Mouse (Mus musculus): ENCODE results near the gene Kcnj16.

The Kcnj16 gene

GRCm38 (mm10) chr11:110967762-110968135, at the start of gene Kcnj16:
Gene Kcnj16 (plus strand): TSS chr11:110968033.
- DNase-seq (ENCODE audit: low spot score): no peak

DNA sequence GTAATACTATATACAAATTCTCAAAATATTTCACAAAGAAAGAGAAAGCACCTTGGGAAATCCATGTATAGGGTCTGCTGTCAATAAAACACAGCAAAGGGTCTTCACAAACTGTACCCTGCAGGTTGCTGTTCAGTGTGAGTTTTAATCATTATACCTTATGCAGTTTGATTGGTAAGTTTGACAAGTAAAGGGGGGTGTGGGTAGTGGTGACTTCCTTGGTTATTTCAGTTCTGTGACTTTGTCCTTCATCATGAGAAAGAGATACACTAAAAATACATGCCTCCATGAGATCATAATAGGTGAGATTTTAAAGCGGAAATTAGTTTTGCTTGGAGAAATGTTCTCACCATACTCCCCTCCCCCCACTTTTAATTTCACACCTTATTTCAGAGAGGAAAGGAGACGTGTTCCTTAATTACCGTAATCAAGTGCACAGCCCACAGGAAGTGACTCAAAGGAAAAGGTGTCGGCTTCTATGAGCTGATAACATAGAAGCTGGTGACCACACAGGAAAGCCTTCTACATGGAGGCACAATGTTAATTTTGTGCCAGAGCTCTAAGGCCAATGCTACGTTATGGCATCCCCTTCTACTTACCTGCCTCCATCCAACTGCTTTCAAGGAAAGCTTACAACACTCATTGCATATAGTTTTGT, 48.9 kb upstream of the Kcnj16 start:
- no peak for DNase-seq (ENCODE audit: low spot score)

- no peak for DNase-seq (ENCODE audit: low spot score)
Measured at GRCm38 (mm10) chr11:110935699-110936098, 32.1 kb upstream of the Kcnj16 start.

GRCm38 (mm10) chr11:110942280-110942679, 25.6 kb upstream of the Kcnj16 start:
- DNase-seq (ENCODE audit: low spot score): no peak

- no peak for DNase-seq (ENCODE audit: low spot score)
Measured at GRCm38 (mm10) chr11:110942695-110943135, 25.1 kb upstream of the Kcnj16 start.

DNA sequence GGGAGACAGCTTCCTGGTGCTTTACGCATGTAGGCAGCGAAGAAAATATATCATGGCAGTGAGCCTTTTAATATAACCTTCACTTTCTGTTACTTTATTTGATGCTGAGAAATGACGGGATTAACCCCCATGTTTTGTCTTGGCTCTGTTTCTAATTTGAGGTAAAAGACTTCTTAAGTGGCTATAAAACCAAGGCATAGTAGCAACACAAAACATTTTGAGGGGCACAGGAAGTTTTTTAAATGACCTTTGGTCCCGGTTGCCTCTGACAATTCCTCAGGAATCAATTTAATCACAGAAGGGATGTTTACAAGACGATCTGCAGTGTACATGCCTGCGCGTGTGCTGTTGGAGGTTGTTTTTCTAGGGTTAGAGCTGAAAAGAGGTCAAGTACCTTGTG, 11.2 kb upstream of the Kcnj16 start:
- DNase-seq (ENCODE audit: low spot score): no peak

DNA sequence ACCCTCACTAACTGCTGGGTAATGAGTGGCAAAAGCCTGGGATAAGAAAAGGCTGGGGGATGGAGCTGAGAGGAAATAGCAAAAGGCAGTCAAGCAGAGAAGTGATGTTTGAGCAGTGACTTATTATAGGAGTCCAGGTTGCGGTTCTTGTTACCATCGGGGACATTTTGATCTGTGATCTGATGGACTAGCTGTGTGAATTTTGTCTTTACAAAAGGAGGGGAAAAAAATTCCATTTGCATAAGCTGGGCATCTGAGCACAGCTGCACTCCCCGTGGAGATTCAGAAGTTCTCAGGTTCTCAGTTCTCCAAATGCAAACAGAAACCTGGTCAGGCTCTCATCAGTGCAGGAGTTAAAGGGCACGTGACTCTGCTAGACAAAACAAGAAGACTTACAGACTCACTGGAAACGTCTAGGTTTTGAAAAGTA, 6.2 kb upstream of the Kcnj16 start:
- no peak for DNase-seq (ENCODE audit: low spot score)

DNA sequence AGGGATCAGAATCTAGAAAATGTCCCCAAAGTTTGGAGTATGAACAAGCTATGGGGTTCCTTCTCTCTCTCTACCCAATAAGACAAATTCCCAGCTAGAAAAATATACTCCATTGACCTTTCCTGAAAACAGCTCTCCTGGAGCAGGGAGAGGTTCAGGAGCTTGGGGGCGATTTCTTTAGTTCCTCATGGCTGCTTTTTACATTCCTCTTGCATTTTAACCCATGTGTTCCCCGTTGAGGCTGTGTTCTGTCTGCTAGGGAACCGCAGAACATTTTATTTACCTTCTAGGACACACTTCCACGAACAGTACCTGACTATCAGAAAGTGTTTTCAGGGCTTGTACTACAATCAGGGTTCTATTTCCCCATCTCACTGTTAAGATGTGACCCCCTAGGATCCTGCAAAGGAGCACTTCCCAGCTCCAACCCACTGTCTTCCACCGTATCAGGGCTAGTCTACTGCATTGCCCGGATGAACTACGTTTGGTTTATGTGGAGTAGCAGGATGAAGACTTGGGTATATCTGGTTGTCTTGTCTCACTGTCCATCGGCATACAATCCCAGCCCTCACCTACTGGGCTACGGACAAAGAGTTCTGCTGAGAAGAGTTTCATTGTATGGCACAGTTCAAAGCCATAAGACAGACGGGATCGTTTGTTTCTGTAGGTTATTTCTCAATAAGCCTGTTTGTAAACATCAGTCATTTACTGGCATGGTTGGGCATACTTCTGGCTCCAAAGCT, 643 bp upstream of the Kcnj16 start:
- no peak for DNase-seq (ENCODE audit: low spot score)

- no peak for DNase-seq (ENCODE audit: low spot score)
Measured at GRCm38 (mm10) chr11:110968901-110969300, 1.1 kb downstream of the Kcnj16 start.

DNA sequence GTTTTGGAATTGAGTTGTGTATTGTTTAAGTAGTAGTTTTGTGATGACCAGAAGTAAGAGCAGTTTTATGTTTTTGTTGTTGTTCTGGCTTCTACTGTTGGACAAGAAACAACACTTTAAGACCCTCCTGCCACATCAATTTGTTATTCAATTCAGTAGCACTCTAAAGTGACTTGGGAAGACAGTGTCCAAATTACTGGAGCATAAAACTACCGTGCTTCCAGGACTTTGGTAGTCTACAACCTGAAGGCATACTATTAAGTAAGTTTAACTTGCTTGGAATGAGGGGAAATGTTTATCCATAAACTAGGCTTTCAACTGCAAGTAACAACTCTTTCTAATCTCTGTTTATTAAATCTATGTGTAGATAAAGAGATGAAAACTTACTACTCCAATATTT, 17.7 kb downstream of the Kcnj16 start:
- no peak for DNase-seq (ENCODE audit: low spot score)

DNA sequence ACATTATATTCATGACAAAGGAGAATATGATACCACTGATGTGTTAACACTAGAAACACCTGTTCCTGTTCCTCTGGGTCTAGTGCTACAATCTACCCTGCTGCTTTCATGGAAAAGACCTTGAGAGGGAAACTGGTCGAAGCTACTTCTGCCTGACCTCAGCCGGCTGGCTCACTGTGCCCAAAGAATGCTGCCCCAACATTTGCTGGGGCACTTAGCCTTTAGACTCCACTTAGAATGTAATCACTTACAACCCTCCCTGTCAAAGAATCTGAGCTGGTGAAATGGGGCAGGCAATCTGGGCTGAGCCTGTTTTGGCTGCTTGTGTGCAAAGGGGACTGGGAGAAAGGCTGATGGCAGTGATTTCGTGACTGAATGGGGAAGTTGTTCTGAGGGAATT, 18.1 kb downstream of the Kcnj16 start:
- DNase-seq (ENCODE audit: low spot score): no peak

- no peak for DNase-seq (ENCODE audit: low spot score)
Measured at GRCm38 (mm10) chr11:110993616-110994015, 25.8 kb downstream of the Kcnj16 start.

DNA sequence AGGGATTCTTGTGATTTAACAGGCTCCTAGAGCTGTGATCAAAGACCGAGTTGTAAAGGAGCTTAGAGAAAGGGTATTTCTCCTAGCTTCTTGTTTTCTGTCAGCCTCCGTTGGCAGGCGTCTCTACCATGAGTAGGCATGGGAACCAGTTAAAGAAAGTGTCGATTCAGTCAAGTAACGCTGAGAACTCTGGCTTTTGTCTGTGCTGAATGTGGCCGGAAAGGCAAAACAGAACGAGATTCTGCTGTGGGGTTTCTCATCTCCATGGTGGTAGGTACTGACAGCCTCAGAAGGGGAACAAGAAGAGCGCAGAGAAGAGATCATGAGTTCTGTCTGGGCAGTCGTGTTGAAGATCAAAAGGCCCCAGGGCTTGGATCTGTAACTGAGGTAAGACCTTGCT, 29.4 kb downstream of the Kcnj16 start:
- no peak for DNase-seq (ENCODE audit: low spot score)

GRCm38 (mm10) chr11:111005103-111005502, 37.3 kb downstream of the Kcnj16 start:
- DNase-seq (ENCODE audit: low spot score): no peak

DNA sequence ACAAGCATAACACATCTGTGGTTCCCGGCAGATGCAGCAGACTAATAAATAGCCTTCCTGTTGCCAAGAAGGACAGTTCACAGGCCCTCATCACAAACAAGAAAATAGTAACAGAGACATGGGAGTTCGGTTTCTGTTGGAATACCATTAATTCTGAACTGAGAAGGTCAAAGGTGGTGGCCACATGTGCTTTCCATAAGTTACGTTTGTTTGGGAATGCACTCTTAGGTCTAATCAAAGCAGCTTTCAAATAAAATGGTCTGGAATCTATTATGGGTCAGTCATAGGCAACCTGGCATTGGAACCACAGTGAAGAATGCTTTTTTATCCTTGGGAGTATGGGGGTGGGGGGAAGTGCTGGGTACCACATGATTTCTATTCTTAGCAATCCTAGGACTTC, 41.6 kb downstream of the Kcnj16 start:
- no peak for DNase-seq (ENCODE audit: low spot score)

DNA sequence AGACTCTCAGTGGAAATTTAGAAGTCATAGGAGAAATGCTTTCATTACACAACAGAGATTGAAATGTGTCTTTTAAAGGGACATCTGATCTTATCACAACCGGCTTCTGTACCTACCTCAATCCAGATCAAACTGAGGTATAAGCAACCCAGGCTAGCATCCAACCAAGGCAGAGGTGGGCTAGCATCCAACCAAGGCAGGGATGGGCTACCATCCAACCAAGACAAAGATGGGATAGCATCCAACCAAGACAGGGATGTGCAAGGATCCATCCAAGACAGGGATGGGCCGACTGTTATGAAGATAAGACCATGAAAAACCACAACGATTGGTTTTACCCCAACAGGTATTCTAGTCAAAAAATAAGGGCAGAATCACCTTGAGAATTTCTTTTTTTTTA, 48.4 kb downstream of the Kcnj16 start:
- DNase-seq (ENCODE audit: low spot score): no peak

GRCm38 (mm10) chr11:111020211-111020610, 52.4 kb downstream of the Kcnj16 start:
- no peak for DNase-seq (ENCODE audit: low spot score)

DNA sequence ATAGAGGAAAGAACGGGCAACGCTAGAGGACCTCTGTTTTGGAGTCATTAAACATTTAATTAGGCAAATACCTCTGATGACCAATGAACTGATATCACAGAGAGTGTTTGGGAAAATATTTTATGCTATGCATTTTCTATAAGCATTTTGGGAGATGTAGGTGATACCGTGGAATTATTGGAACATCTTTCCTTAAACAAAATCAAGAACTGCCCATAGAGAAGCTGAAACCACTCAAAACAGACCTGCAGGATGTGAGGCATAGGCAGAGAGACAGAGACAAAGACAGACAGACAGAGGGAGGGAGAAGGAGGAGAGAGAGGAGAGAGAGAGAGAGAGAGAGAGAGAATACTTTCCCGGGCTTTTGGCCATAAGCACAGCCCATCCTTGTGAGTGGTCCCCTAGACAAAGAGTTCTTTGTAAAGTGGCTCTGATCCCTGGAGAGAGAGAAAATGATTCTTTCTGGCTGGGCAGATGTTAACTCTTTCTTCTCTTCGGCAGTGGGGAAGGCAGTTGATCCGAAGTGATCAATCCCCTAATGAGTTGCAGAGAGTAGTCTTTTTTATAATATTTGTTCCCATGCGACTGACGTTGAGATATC, 54.9 kb downstream of the Kcnj16 start:
- DNase-seq (ENCODE audit: low spot score): no peak

- no peak for DNase-seq (ENCODE audit: low spot score)
Measured at GRCm38 (mm10) chr11:111042175-111042574, 74.3 kb downstream of the Kcnj16 start.

DNA sequence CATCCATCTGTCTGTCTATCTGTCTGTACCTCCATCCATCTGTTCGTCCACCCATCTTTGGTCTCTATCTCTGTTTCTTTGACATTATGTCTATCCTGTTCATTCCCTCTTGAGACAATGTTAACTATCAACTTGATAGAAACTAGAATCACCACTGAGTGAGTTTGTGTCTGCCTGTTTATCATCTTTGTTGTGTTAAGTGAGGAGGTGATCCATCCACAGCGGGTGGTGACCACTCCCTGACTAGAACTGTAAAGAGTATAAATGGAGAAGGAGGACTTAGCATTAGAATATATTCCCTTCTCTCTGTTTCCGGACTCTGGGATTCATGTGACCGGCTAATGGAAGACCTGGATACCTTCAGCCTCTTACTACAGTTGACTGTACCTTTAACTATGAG, 75.5 kb downstream of the Kcnj16 start:
- DNase-seq (ENCODE audit: low spot score): no peak

GRCm38 (mm10) chr11:111054252-111054651, 86.4 kb downstream of the Kcnj16 start:
- no peak for DNase-seq (ENCODE audit: low spot score)

- no peak for DNase-seq (ENCODE audit: low spot score)
Measured at GRCm38 (mm10) chr11:111054854-111055822, 87.3 kb downstream of the Kcnj16 start.

All from testis, postnatal 14 days (tissue).